In the genomic region with DNA sequence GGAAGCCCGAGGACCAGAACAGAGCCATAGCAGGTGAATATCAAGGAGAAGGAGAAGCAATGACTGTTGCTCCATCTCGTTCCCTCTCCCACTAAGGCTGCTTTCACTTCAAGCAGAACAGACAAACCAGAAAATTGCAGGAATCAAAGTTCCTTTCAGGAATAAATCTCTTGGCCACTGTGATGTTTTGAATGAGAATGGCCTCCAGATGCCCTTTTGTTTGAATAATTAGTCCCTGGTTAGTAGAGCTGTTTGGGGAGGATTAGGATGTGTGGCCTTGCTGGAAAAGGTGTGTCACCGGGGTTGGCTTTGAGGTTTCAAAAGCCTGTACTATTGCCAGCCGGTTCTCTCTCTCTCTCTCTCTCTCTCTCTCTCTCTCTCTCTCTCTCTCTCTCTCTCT, we compare ENCODE assay signal across 30 mouse cellular contexts. TPM values are rescaled to one million over a fixed set of nuclear protein-coding genes. Genes with fewer than 3 reads are reported as not detected.
DNase-seq lines count a peak whose midpoint lies in the region; ATAC-seq and TF ChIP-seq lines count a peak whose summit lies in the region.
"Had no signal": no experiment of that assay in that cellular context is flagged by ENCODE, and none has a peak within 500 bp of the region (broad histone marks: within the 10 kb centered on the region; RNA-seq: fewer than 3 reads in every experiment).

No protein-coding gene starts in this region.

- H3K4me1 ChIP-seq in liver, embryonic 16.5 days (ENCODE audit: control insufficient read depth, low read depth, low read length), result no peaks in the 10 kb centered on the region; the same call in 1 of the 2 replicates
- H3K4me1 ChIP-seq in liver, embryonic 11.5 days (replicated peaks; ENCODE audit: control insufficient read depth, insufficient read depth, low read length), result no peaks in the 10 kb centered on the region
- no peaks in the 10 kb centered on the region for H3K4me1 ChIP-seq in ES-Bruce4 (ENCODE audit: control insufficient read depth, insufficient read depth, low read length)
- peaks cover 6% of the 10 kb centered on the region; the same call in 1 of the 2 replicates for H3K4me1 ChIP-seq in small intestine, adult 2 months (ENCODE audit: control insufficient read depth, insufficient read depth, insufficient read length, low read length)
- H3K4me1 ChIP-seq: embryonic facial prominence, embryonic 13.5 days; forebrain, embryonic 15.5 days; heart, embryonic 12.5 days; heart, embryonic 15.5 days; hindbrain, embryonic 13.5 days had no signal

- no peaks in the 10 kb centered on the region for H3K36me3 ChIP-seq in liver, embryonic 16.5 days (ENCODE audit: control insufficient read depth, insufficient read depth)
- H3K36me3 ChIP-seq in liver, embryonic 11.5 days (ENCODE audit: control insufficient read depth, insufficient read depth, low read length), result no peaks in the 10 kb centered on the region
- H3K36me3 ChIP-seq in ES-Bruce4 (ENCODE audit: control insufficient read depth, insufficient read depth, low read length, poor library complexity, severe bottlenecking), result no peaks in the 10 kb centered on the region
- no peaks in the 10 kb centered on the region for H3K36me3 ChIP-seq in small intestine, adult 2 months (ENCODE audit: control insufficient read depth, insufficient read depth, low read length)
- H3K36me3 ChIP-seq: embryonic facial prominence, embryonic 10.5 days; embryonic facial prominence, embryonic 13.5 days; forebrain, embryonic 12.5 days; forebrain, embryonic 15.5 days; heart, embryonic 15.5 days had no signal

- no peaks in the 10 kb centered on the region for H3K9me3 ChIP-seq in liver, embryonic 16.5 days (replicated peaks; ENCODE audit: control insufficient read depth, low read length)
- H3K9me3 ChIP-seq in liver, embryonic 11.5 days (ENCODE audit: control insufficient read depth, low read length), result no peaks in the 10 kb centered on the region
- H3K9me3 ChIP-seq in ES-Bruce4 (replicated peaks; ENCODE audit: control insufficient read depth, insufficient read depth, low read length, poor library complexity, severe bottlenecking), result no peaks in the 10 kb centered on the region
- H3K9me3 ChIP-seq: embryonic facial prominence, embryonic 10.5 days; embryonic facial prominence, embryonic 13.5 days; forebrain, embryonic 12.5 days; forebrain, embryonic 15.5 days; heart, embryonic 15.5 days; hindbrain, embryonic 10.5 days; hindbrain, embryonic 13.5 days had no signal

- TF ChIP-seq EP300 in ES-Bruce4 (IDR thresholded peaks at IDR 0.05; ENCODE audit: insufficient read depth, low read depth, low read length), result no peak

- no peak overlapping the region for H3K9ac ChIP-seq in liver, embryonic 16.5 days (ENCODE audit: low read depth, low read length)
- no peak overlapping the region for H3K9ac ChIP-seq in liver, embryonic 11.5 days (ENCODE audit: low read depth, low read length)
- no peak overlapping the region for H3K9ac ChIP-seq in ES-Bruce4 (ENCODE audit: low read depth, poor library complexity, severe bottlenecking)
- H3K9ac ChIP-seq: embryonic facial prominence, embryonic 13.5 days; forebrain, embryonic 12.5 days; forebrain, embryonic 15.5 days; heart, embryonic 12.5 days; heart, embryonic 15.5 days; hindbrain, embryonic 13.5 days had no signal

- 0 out of 2 replicates have a peak overlapping the region, but pooled peaks have one; percentile 30 for H3K27ac ChIP-seq in liver, embryonic 16.5 days (ENCODE audit: low read length)
- H3K27ac ChIP-seq in liver, embryonic 11.5 days (ENCODE audit: low read depth, low read length), result no peak overlapping the region
- H3K27ac ChIP-seq in ES-Bruce4 (ENCODE audit: insufficient read depth, low read length), result peak overlapping the region; percentile 26; the same call in 1 of the 2 replicates
- H3K27ac ChIP-seq in small intestine, adult 2 months (ENCODE audit: insufficient read depth, low read depth, low read length), result peak overlapping the region; percentile 53; the same call in 1 of the 2 replicates
- H3K27ac ChIP-seq: embryonic facial prominence, embryonic 10.5 days; embryonic facial prominence, embryonic 13.5 days; forebrain, embryonic 12.5 days; forebrain, embryonic 15.5 days; heart, embryonic 15.5 days; hindbrain, embryonic 10.5 days; hindbrain, embryonic 13.5 days; hindbrain, postnatal 0 days had no signal

- no peak for TF ChIP-seq POLR2A in ES-Bruce4 (IDR thresholded peaks at IDR 0.05; ENCODE audit: insufficient read depth, low read length)
- TF ChIP-seq POLR2A in small intestine, adult 2 months (IDR thresholded peaks at IDR 0.05; ENCODE audit: low read depth, low read length), result no peak

- ATAC-seq in liver, embryonic 16.5 days (ENCODE audit: low read depth), result no peak
- no peak for ATAC-seq in liver, embryonic 11.5 days (replicated peaks; ENCODE audit: low FRiP score)
- ATAC-seq: forebrain, embryonic 15.5 days; hindbrain, postnatal 0 days; inflammation-experienced regulatory T-cells, adult 6 months had no signal

- no peak for DNase-seq in liver, embryonic 11.5 days (ENCODE audit: low spot score)
- DNase-seq in R1 (ENCODE audit: low read depth, low spot score), result peak; percentile 75
- DNase-seq in left cerebral cortex, adult 8-10 months (ENCODE audit: low spot score in 2 of 2), result no peak
- DNase-seq in ovary, postnatal 14 days (ENCODE audit: low spot score), result no peak
- DNase-seq: adrenal gland, postnatal 36 days; B cell, adult 2 months; cerebellum, adult 11-12 months; cerebellum, adult 8-10 months; cerebellum, postnatal 10 days; cerebellum, postnatal 36 days; embryo, embryonic 11 days; gastrocnemius, postnatal 25 days; heart, adult 18-20 months; heart, postnatal 10 days; heart, postnatal 36 days had no signal

- no peak overlapping the region for H3K4me3 ChIP-seq in liver, embryonic 16.5 days (ENCODE audit: low read depth, low read length)
- no peak overlapping the region for H3K4me3 ChIP-seq in liver, embryonic 11.5 days (ENCODE audit: low read depth, low read length)
- no peak overlapping the region for H3K4me3 ChIP-seq in ES-Bruce4 (ENCODE audit: low read depth, low read length)
- no peak overlapping the region for H3K4me3 ChIP-seq in small intestine, adult 2 months (ENCODE audit: low read depth, low read length)
- H3K4me3 ChIP-seq: embryonic facial prominence, embryonic 10.5 days; embryonic facial prominence, embryonic 13.5 days; erythroblast, embryonic 14.5 days; forebrain, embryonic 12.5 days; forebrain, embryonic 15.5 days; heart, embryonic 12.5 days; heart, embryonic 15.5 days; hindbrain, embryonic 10.5 days; hindbrain, embryonic 13.5 days had no signal

- no peak for TF ChIP-seq CTCF in ES-Bruce4 (IDR thresholded peaks at IDR 0.05; ENCODE audit: low read depth, low read length)
- no peak for TF ChIP-seq CTCF in small intestine, adult 2 months (IDR thresholded peaks at IDR 0.05; ENCODE audit: extremely low read depth, insufficient read length, insufficient replicate concordance, low read depth, low read length)

- 47% methylated on average over 4 of the region's 4 CpGs for WGBS in liver, embryonic 16.5 days (ENCODE audit: insufficient replicate concordance)
- WGBS in liver, embryonic 11.5 days, result 54% methylated on average over 4 of the region's 4 CpGs
- 45% methylated on average over 4 of the region's 4 CpGs for WGBS in small intestine, adult 2 months

- no peaks in the 10 kb centered on the region; the same call in 1 of the 2 replicates for H3K27me3 ChIP-seq in liver, embryonic 16.5 days (ENCODE audit: control insufficient read depth, insufficient read depth, low read depth, low read length)
- H3K27me3 ChIP-seq in liver, embryonic 11.5 days (replicated peaks; ENCODE audit: control insufficient read depth, insufficient read depth, low read length), result no peaks in the 10 kb centered on the region; the same call in 1 of the 2 replicates
- H3K27me3 ChIP-seq in ES-Bruce4 (ENCODE audit: control insufficient read depth, insufficient read depth, low read length, poor library complexity, severe bottlenecking), result no peaks in the 10 kb centered on the region
- no peaks in the 10 kb centered on the region for H3K27me3 ChIP-seq in small intestine, adult 2 months (ENCODE audit: control insufficient read depth, insufficient read depth, low read length)
- H3K27me3 ChIP-seq: embryonic facial prominence, embryonic 13.5 days; forebrain, embryonic 12.5 days; forebrain, embryonic 15.5 days; heart, embryonic 12.5 days; heart, embryonic 15.5 days; hindbrain, embryonic 13.5 days had no signal

- H3K4me2 ChIP-seq in liver, embryonic 16.5 days (ENCODE audit: low read depth, low read length), result no peak overlapping the region
- no peak overlapping the region for H3K4me2 ChIP-seq in liver, embryonic 11.5 days
- H3K4me2 ChIP-seq: embryonic facial prominence, embryonic 13.5 days; forebrain, embryonic 12.5 days; forebrain, embryonic 15.5 days; heart, embryonic 12.5 days; heart, embryonic 15.5 days; hindbrain, embryonic 13.5 days had no signal

RNA-seq across cellular contexts. Expression of a gene that starts 12.9 kb away (rescaled TPM):
- 119 and 133 TPM in 2 replicates for polyA plus RNA-seq in liver, embryonic 16.5 days (2015; fragmentation: Nextera tagmentation; extraction: Ambion mirVana)
- polyA plus RNA-seq in liver, embryonic 11.5 days (2014; fragmentation: Nextera tagmentation; extraction: Ambion mirVana), result 38.4 and 43.2 TPM in 2 replicates
- polyA plus RNA-seq in ES-Bruce4 (2011; ENCODE audit: insufficient read depth, insufficient read length, low read depth, missing spikeins), result 17.2 and 19.2 TPM in 2 replicates
- 66.5 and 97.6 TPM in 2 replicates for polyA plus RNA-seq in small intestine, adult 2 months (2012; rRNA removed)
- total RNA-seq in left cerebral cortex, adult 8-10 months (2022), result 1 to 10 TPM; 6.6 to 9.6 (median 7.8) TPM
- total RNA-seq: MEL had no signal
- polyA plus RNA-seq: erythroblast, embryonic 14.5 days had no signal

RNA-seq across cellular contexts. Expression of a gene that starts 18.8 kb away (rescaled TPM):
- 0.89 and 0.95 TPM in 2 replicates for polyA plus RNA-seq in liver, embryonic 16.5 days (2015; fragmentation: Nextera tagmentation; extraction: Ambion mirVana)
- polyA plus RNA-seq in liver, embryonic 11.5 days (2014; fragmentation: Nextera tagmentation; extraction: Ambion mirVana), result 2.9 and 3.3 TPM in 2 replicates
- polyA plus RNA-seq in ES-Bruce4 (2011; ENCODE audit: insufficient read depth, insufficient read length, low read depth, missing spikeins), result 9.9 and 10.3 TPM in 2 replicates
- polyA plus RNA-seq in small intestine, adult 2 months (2012; rRNA removed), result 0.18 and 0.25 TPM in 2 replicates
- total RNA-seq in left cerebral cortex, adult 8-10 months (2022), result 1 to 10 TPM in 2 of 4 experiments, under 1 TPM in 2; 0.89 to 2.3 (median 1.3) TPM
- total RNA-seq: MEL had no signal
- polyA plus RNA-seq: inflammation-experienced regulatory T-cells, adult 6 months had no signal

RNA-seq across cellular contexts. Expression of a gene that starts 28.4 kb away (rescaled TPM):
- 69.6 and 79.1 TPM in 2 replicates for polyA plus RNA-seq in liver, embryonic 16.5 days (2015; fragmentation: Nextera tagmentation; extraction: Ambion mirVana)
- polyA plus RNA-seq in liver, embryonic 11.5 days (2014; fragmentation: Nextera tagmentation; extraction: Ambion mirVana), result 11.4 and 14.2 TPM in 2 replicates
- 0.56 and 0.73 TPM in 2 replicates for polyA plus RNA-seq in ES-Bruce4 (2011; ENCODE audit: insufficient read depth, insufficient read length, low read depth, missing spikeins)
- polyA plus RNA-seq in small intestine, adult 2 months (2012; rRNA removed), result 0.57 and 2.4 TPM in 2 replicates
- 10 to 100 TPM; 67.7 to 77.9 (median 74.4) TPM for total RNA-seq in left cerebral cortex, adult 8-10 months (2022)
- total RNA-seq: MEL had no signal

RNA-seq across cellular contexts. Expression of a gene that starts 35.1 kb away (rescaled TPM):
- 49.7 and 56.2 TPM in 2 replicates for polyA plus RNA-seq in liver, embryonic 16.5 days (2015; fragmentation: Nextera tagmentation; extraction: Ambion mirVana)
- 59.3 and 63.4 TPM in 2 replicates for polyA plus RNA-seq in liver, embryonic 11.5 days (2014; fragmentation: Nextera tagmentation; extraction: Ambion mirVana)
- 32.9 and 34.9 TPM in 2 replicates for polyA plus RNA-seq in ES-Bruce4 (2011; ENCODE audit: insufficient read depth, insufficient read length, low read depth, missing spikeins)
- 4.3 and 11.4 TPM in 2 replicates for polyA plus RNA-seq in small intestine, adult 2 months (2012; rRNA removed)
- 10 to 100 TPM in 2 of 4 experiments, 1 to 10 TPM in 2; 9.1 to 11.1 (median 10.3) TPM for total RNA-seq in left cerebral cortex, adult 8-10 months (2022)

RNA-seq across cellular contexts. Expression of a gene that starts 36.3 kb away (rescaled TPM):
- polyA plus RNA-seq in liver, embryonic 16.5 days (2015; fragmentation: Nextera tagmentation; extraction: Ambion mirVana), result 486 and 542 TPM in 2 replicates
- polyA plus RNA-seq in liver, embryonic 11.5 days (2014; fragmentation: Nextera tagmentation; extraction: Ambion mirVana), result 112 and 114 TPM in 2 replicates
- polyA plus RNA-seq in ES-Bruce4 (2011; ENCODE audit: insufficient read depth, insufficient read length, low read depth, missing spikeins), result 12.6 and 14.3 TPM in 2 replicates
- 28.6 and 85.7 TPM in 2 replicates for polyA plus RNA-seq in small intestine, adult 2 months (2012; rRNA removed)
- 1 to 10 TPM; 7.3 to 8.4 (median 7.6) TPM for total RNA-seq in left cerebral cortex, adult 8-10 months (2022)
